Mouse (Mus musculus): ENCODE data around the gene Kif17. TPM values are rescaled to one million over a fixed set of nuclear protein-coding genes. Genes with fewer than 3 reads are reported as not detected.

Kif17 gene
- polyA plus RNA-seq (2017; shearing (Covaris generic)) = not detected

DNA sequence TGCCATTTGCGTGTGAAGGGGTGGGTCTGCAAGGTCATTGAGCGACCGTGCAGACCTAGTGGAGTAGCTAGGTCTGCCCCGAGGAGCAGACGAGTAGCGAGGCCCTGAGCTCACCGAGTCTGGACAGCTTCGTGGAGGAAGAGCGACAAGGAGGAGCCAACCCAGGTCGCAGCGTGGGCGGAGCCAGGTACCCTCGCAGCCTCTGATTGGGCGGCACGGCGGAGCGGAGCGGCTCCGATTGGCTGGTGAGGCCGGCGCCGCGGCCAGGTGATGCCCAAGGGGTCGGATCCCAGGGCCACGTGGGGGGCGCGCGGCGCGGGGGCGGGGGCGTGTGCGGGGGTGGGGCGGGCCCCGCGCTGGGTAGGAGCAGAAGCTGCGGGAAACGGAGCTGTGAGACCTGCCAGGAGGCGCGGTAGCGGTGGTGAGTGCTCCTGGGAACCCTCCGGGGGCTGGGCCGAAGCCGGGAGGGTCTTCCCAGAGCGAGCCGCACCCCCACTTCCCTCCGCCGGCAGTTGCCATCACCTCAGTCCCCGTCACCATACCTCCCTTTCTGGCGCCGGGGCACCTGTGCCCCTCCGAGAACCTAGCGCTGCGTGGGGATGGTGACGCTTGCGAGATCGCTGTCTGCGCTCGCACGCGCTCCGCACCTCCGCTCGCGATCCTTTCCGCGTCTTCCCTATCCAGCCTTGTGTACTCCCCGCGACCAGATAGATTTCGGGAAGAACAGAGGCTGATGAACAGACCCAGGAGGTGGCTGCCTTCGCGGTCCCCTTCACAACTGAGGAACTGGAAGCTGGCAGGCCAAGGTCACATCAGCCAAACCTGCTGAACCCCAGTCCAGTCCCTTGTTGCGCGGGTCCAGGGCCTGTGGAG is at the start of gene Kif17, which contains the start of gene Sh2d5:
Gene Kif17 (plus strand): TSS at position 348 of the 873 bp plus-strand sequence.
Gene Sh2d5 (plus strand): TSS at position 316 of the 873 bp plus-strand sequence.

GRCm38 (mm10) chr4:138216200-138216890 is 33.9 kb upstream of the Kif17 start, which contains the start of gene Hp1bp3:
Gene Hp1bp3, plus strand, starts transcription at chr4:138216296.

GRCm38 (mm10) chr4:138304340-138305104 is 54.3 kb downstream of the Kif17 start, which contains the start of gene Ddost:
Gene Ddost, plus strand, starts transcription at chr4:138304730.

GRCm38 (mm10) chr4:138326077-138326695 is 76.0 kb downstream of the Kif17 start, which contains the start of gene Pink1:
Gene Pink1, minus strand, starts transcription at chr4:138326307.

Other genes with a start within 250 kb of the Kif17 start
- 205 TPM for gene Hp1bp3, start 34.1 kb upstream of the Kif17 start, polyA plus RNA-seq (2017; shearing (Covaris generic))
- 0.29 TPM for gene Sh2d5, start within 50 bp of the Kif17 start, polyA plus RNA-seq (2017; shearing (Covaris generic))
- gene Ddost, start 54.3 kb downstream of the Kif17 start, polyA plus RNA-seq (2017; shearing (Covaris generic)) = 103 TPM
- gene Pink1, start 75.9 kb downstream of the Kif17 start, polyA plus RNA-seq (2017; shearing (Covaris generic)) = 12.9 TPM
- gene Cda, start 117.6 kb downstream of the Kif17 start, polyA plus RNA-seq (2017; shearing (Covaris generic)) = not detected
- not detected for gene Fam43b, start 146.1 kb downstream of the Kif17 start, polyA plus RNA-seq (2017; shearing (Covaris generic))
- gene Mul1, start 184.2 kb downstream of the Kif17 start, polyA plus RNA-seq (2017; shearing (Covaris generic)) = 16.6 TPM
- 0.33 TPM for gene Camk2n1, start 203.9 kb downstream of the Kif17 start, polyA plus RNA-seq (2017; shearing (Covaris generic))

All from CD4-positive, CD25-positive, alpha-beta regulatory T cell, adult 9 weeks (primary cell).